8 mouse cellular contexts compared by ENCODE assay signal in the genomic region with DNA sequence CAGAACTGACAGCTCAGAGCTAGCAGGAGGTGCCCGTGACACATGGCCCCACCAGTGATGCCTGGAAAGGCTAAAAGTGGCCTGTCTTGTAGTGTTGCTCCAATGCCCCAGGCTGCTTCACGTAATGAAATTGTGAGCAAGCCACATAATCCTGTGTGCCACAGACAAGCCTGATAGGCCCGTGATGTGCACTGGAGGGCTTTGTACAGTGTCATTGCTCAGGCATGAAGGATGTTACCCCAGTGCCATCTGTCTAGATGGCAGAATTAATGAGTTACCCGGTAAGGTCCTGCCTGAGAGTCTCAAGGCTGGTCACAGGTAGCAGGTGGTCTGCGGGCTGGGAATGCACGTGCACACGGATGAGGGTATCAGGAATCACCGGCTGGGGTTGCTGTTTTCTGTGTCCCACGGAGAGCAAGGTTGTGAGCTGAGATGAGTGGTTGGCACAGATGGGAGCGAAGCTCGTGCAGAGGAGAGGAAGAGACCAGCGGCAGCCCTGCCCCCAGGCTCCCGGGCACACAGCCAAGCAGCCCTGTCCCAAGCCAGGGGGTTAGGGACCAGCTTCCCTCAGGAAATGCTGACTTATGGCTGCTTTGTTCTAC. TPM values are rescaled to one million over a fixed set of nuclear protein-coding genes. Genes with fewer than 3 reads are reported as not detected.
DNase-seq lines count a peak whose midpoint lies in the region; ATAC-seq and TF ChIP-seq lines count a peak whose summit lies in the region.

No protein-coding gene starts in this region.

- DNase-seq in hindbrain, embryonic 10.5 days (ENCODE audit: low spot score): no peak
- DNase-seq in gastrocnemius, adult 2 months: peak; percentile 81
- peak; percentile 77 for DNase-seq in hindbrain, postnatal 0 days (ENCODE audit: low spot score)
- DNase-seq in left cerebral cortex, postnatal 14 days (ENCODE audit: low spot score in 2 of 2): peak; percentile 54 to 66
- peak; percentile 84 for DNase-seq in lung, postnatal 36 days
- no peak for DNase-seq in thymus, adult 18-20 months

- H3K4me2 ChIP-seq in hindbrain, embryonic 12.5 days (replicated peaks): no peak overlapping the region; the same call in 1 of the 2 replicates
- H3K4me2 ChIP-seq in hindbrain, postnatal 0 days (ENCODE audit: low read depth, low read length): peak overlapping the region; percentile 27

- TF ChIP-seq CTCF in gastrocnemius, adult 2 months (IDR thresholded peaks at IDR 0.05): no peak
- no peak for TF ChIP-seq CTCF in hindbrain, postnatal 0 days (IDR thresholded peaks at IDR 0.05; ENCODE audit: low read depth)

- 79% methylated on average over 13 of the region's 13 CpGs for WGBS in hindbrain, embryonic 12.5 days
- 89% methylated on average over 13 of the region's 13 CpGs for WGBS in hindbrain, embryonic 10.5 days
- WGBS in hindbrain, postnatal 0 days: 42% methylated on average over 13 of the region's 13 CpGs

- no peaks in the 10 kb centered on the region for H3K27me3 ChIP-seq in hindbrain, embryonic 12.5 days
- no peaks in the 10 kb centered on the region for H3K27me3 ChIP-seq in hindbrain, embryonic 10.5 days (ENCODE audit: insufficient read depth, poor library complexity, severe bottlenecking)
- no peaks in the 10 kb centered on the region for H3K27me3 ChIP-seq in hindbrain, postnatal 0 days (ENCODE audit: insufficient read depth, low read length)

- intact Hi-C loops in gastrocnemius, adult 2 months (cut with DNase I): no loop called here
- intact Hi-C loops in left cerebral cortex, postnatal 14 days (cut with DNase I): no loop called here

- no peak overlapping the region for H3K4me3 ChIP-seq in hindbrain, embryonic 12.5 days
- no peak overlapping the region for H3K4me3 ChIP-seq in hindbrain, embryonic 10.5 days
- H3K4me3 ChIP-seq in gastrocnemius, adult 2 months: peak overlapping the region; percentile 72
- H3K4me3 ChIP-seq in hindbrain, postnatal 0 days (ENCODE audit: low read length): no peak overlapping the region

- peak overlapping the region; percentile 36 for H3K27ac ChIP-seq in hindbrain, embryonic 12.5 days
- H3K27ac ChIP-seq in hindbrain, embryonic 10.5 days: no peak overlapping the region
- H3K27ac ChIP-seq in gastrocnemius, adult 2 months: peak overlapping the region; percentile 95
- H3K27ac ChIP-seq in hindbrain, postnatal 0 days: peak overlapping the region; percentile 81

- H3K9me3 ChIP-seq in hindbrain, embryonic 12.5 days (replicated peaks): no peaks in the 10 kb centered on the region
- no peaks in the 10 kb centered on the region for H3K9me3 ChIP-seq in hindbrain, embryonic 10.5 days
- no peaks in the 10 kb centered on the region for H3K9me3 ChIP-seq in hindbrain, postnatal 0 days (ENCODE audit: low read length)

- no peaks in the 10 kb centered on the region for H3K36me3 ChIP-seq in hindbrain, embryonic 12.5 days
- H3K36me3 ChIP-seq in hindbrain, embryonic 10.5 days: peaks cover 35% of the 10 kb centered on the region
- no peaks in the 10 kb centered on the region for H3K36me3 ChIP-seq in hindbrain, postnatal 0 days (ENCODE audit: insufficient read depth, low read length)

- no peak overlapping the region for H3K9ac ChIP-seq in hindbrain, embryonic 12.5 days
- H3K9ac ChIP-seq in hindbrain, postnatal 0 days (replicated peaks; ENCODE audit: low read length): peak overlapping the region; percentile 21; the same call in 1 of the 2 replicates

- no peak for ATAC-seq in hindbrain, embryonic 12.5 days (ENCODE audit: low FRiP score)
- peak; percentile 36; the same call in 1 of the 2 replicates for ATAC-seq in cerebellum, adult (ENCODE audit: insufficient number of reproducible peaks, low FRiP score, low TSS enrichment)
- ATAC-seq in hindbrain, postnatal 0 days: peak; percentile 88

- H3K4me1 ChIP-seq in hindbrain, embryonic 12.5 days: peaks cover 6% of the 10 kb centered on the region; the same call in 1 of the 2 replicates
- H3K4me1 ChIP-seq in hindbrain, embryonic 10.5 days (replicated peaks): 0 out of 2 replicates have a peak, but pooled peaks cover 11% of the 10 kb centered on the region
- peaks cover 16% of the 10 kb centered on the region for H3K4me1 ChIP-seq in hindbrain, postnatal 0 days (ENCODE audit: insufficient read depth, low read length)

RNA-seq across cellular contexts. Expression of a gene that starts 5.5 kb away (rescaled TPM):
- 8.5 and 9.5 TPM in 2 replicates for polyA plus RNA-seq in hindbrain, embryonic 12.5 days (2016; fragmentation: Nextera tagmentation; extraction: Ambion mirVana)
- polyA plus RNA-seq in hindbrain, embryonic 10.5 days (2016; fragmentation: Nextera tagmentation; extraction: Ambion mirVana): 13.0 and 13.7 TPM in 2 replicates
- total RNA-seq in gastrocnemius, adult 2 months (2021): 10 to 100 TPM in 1 of 2 experiments, 1 to 10 TPM in 1; 8.3 to 21.5 TPM
- total RNA-seq in hindbrain, postnatal 0 days (2014; rRNA removed): 15.4 and 21.5 TPM in 2 replicates
- 11.5 and 11.7 TPM in 2 replicates for polyA plus RNA-seq in hindbrain, postnatal 0 days (2015; fragmentation: Nextera tagmentation; extraction: Ambion mirVana)
- 10 to 100 TPM in 1 of 2 experiments, 1 to 10 TPM in 1; 9.5 to 11.9 TPM for total RNA-seq in left cerebral cortex, postnatal 14 days (2021)

RNA-seq across cellular contexts. Expression of a gene that starts 37.9 kb away (rescaled TPM):
- polyA plus RNA-seq in hindbrain, embryonic 12.5 days (2016; fragmentation: Nextera tagmentation; extraction: Ambion mirVana): 42.5 and 43.2 TPM in 2 replicates
- 49.9 and 52.3 TPM in 2 replicates for polyA plus RNA-seq in hindbrain, embryonic 10.5 days (2016; fragmentation: Nextera tagmentation; extraction: Ambion mirVana)
- 10 to 100 TPM in 1 of 2 experiments, 1 to 10 TPM in 1; 4.5 to 11.4 TPM for total RNA-seq in gastrocnemius, adult 2 months (2021)
- total RNA-seq in hindbrain, postnatal 0 days (2014; rRNA removed): 46.9 and 59.3 TPM in 2 replicates
- polyA plus RNA-seq in hindbrain, postnatal 0 days (2015; fragmentation: Nextera tagmentation; extraction: Ambion mirVana): 32.5 and 33.1 TPM in 2 replicates
- 10 to 100 TPM; 29.8 to 32.3 TPM for total RNA-seq in left cerebral cortex, postnatal 14 days (2021)

RNA-seq across cellular contexts. Expression of a gene that starts 42.7 kb away (rescaled TPM):
- not detected in 2 replicates for polyA plus RNA-seq in hindbrain, embryonic 12.5 days (2016; fragmentation: Nextera tagmentation; extraction: Ambion mirVana)
- polyA plus RNA-seq in hindbrain, embryonic 10.5 days (2016; fragmentation: Nextera tagmentation; extraction: Ambion mirVana): not detected in 2 replicates
- 1 to 10 TPM; 2.2 to 6.1 TPM for total RNA-seq in gastrocnemius, adult 2 months (2021)
- total RNA-seq in hindbrain, postnatal 0 days (2014; rRNA removed): 0.63 TPM in 1 of 2 replicates, not detected in the other
- 0.21 and 0.26 TPM in 2 replicates for polyA plus RNA-seq in hindbrain, postnatal 0 days (2015; fragmentation: Nextera tagmentation; extraction: Ambion mirVana)
- 1 to 10 TPM; 1.9 to 2.3 TPM for total RNA-seq in left cerebral cortex, postnatal 14 days (2021)

RNA-seq across cellular contexts. Expression of a gene that starts 55.3 kb away (rescaled TPM):
- polyA plus RNA-seq in hindbrain, embryonic 12.5 days (2016; fragmentation: Nextera tagmentation; extraction: Ambion mirVana): 24.4 and 26.9 TPM in 2 replicates
- polyA plus RNA-seq in hindbrain, embryonic 10.5 days (2016; fragmentation: Nextera tagmentation; extraction: Ambion mirVana): 23.5 and 24.7 TPM in 2 replicates
- total RNA-seq in gastrocnemius, adult 2 months (2021): 10 to 100 TPM; 16.2 to 19.2 TPM
- 34.9 and 40.6 TPM in 2 replicates for total RNA-seq in hindbrain, postnatal 0 days (2014; rRNA removed)
- polyA plus RNA-seq in hindbrain, postnatal 0 days (2015; fragmentation: Nextera tagmentation; extraction: Ambion mirVana): 22.9 and 23.3 TPM in 2 replicates
- 10 to 100 TPM; 49.7 to 52.2 TPM for total RNA-seq in left cerebral cortex, postnatal 14 days (2021)

Comparison
In these comparisons a context has a peak if more than half of its experiments do, and no peak if none do; other contexts are left out.
1. DNase-seq: peak in gastrocnemius, adult 2 months (single experiment), hindbrain, postnatal 0 days (single experiment), left cerebral cortex, postnatal 14 days (2 of 2) and lung, postnatal 36 days (single experiment); none in hindbrain, embryonic 10.5 days (single experiment) and thymus, adult 18-20 months (0 of 2).